Mouse (Mus musculus) liver, adult 2 months (tissue): Measurements from ENCODE around the gene Tfap4. TPM values are rescaled to one million over a fixed set of nuclear protein-coding genes. Genes with fewer than 3 reads are reported as not detected.
"Not testable (repeated sequence)": the region's sequence is repeated elsewhere in the genome, so short reads cannot be mapped to it uniquely, and the experiment has no call there.

Experiments used
- DNase-seq: peaks from one replicate; pipeline ENCODE4 v3.0.0-alpha.2; 2011; ENCODE audit warnings: low read depth, low spot score; ENCODE audit errors: extremely low read depth
- H3K27ac ChIP-seq: fragments of 200-500 bp; replicated peaks from 2 replicates; pipeline ENCODE4 v1.5.1; 2012; ENCODE audit warnings: low read depth, mild to moderate bottlenecking, control low read depth, inconsistent platforms, low read length; ENCODE audit not compliant: insufficient read depth
- H3K27me3 ChIP-seq: fragments of 200-500 bp; 2 replicates; pipeline ENCODE4 v1.6.1; 2012; ENCODE audit warnings: mild to moderate bottlenecking, moderate library complexity, low read length, inconsistent platforms; ENCODE audit not compliant: control insufficient read depth, insufficient read depth
- H3K36me3 ChIP-seq: fragments of 200-500 bp; 2 replicates; pipeline ENCODE4 v1.6.1; 2012; ENCODE audit warnings: low read length, inconsistent platforms; ENCODE audit not compliant: control insufficient read depth, insufficient read depth
- H3K4me1 ChIP-seq: fragments of 200-500 bp; 2 replicates; pipeline ENCODE4 v1.6.1; 2011; ENCODE audit warnings: low read length; ENCODE audit not compliant: control insufficient read depth, insufficient read depth
- H3K4me3 ChIP-seq: fragments of 200-500 bp; 2 replicates; pipeline ENCODE4 v1.5.1; 2011; ENCODE audit warnings: low read depth, mild to moderate bottlenecking, control low read depth, low read length, moderate library complexity; ENCODE audit not compliant: insufficient read depth
- H3K79me2 ChIP-seq: fragments of 200-500 bp; 2 replicates; pipeline ENCODE4 v1.6.1; 2012; ENCODE audit warnings: inconsistent platforms, mild to moderate bottlenecking, low read length, moderate library complexity; ENCODE audit not compliant: control insufficient read depth, insufficient read depth
- H3K9ac ChIP-seq: fragments of 200-500 bp; 2 replicates; pipeline ENCODE4 v1.6.1; 2012; ENCODE audit warnings: low read depth, mild to moderate bottlenecking, control low read depth, inconsistent platforms, low read length
- CTCF ChIP-seq: fragments of 200-500 bp; IDR thresholded peaks from 2 replicates; pipeline ENCODE4 v1.5.1; 2011; ENCODE audit warnings: low read depth, low read length, control low read depth
- POLR2A ChIP-seq: fragments of 200-500 bp; IDR thresholded peaks from 2 replicates; pipeline ENCODE4 v1.6.1; 2011; ENCODE audit warnings: low read length, control low read depth; ENCODE audit not compliant: insufficient read depth; ENCODE audit errors: extremely low read depth
- WGBS: fragments of 180-500 bp; shearing (Covaris S2); methylation state at CpG from one replicate; pipeline ENCODE4 v1.1.7; 2018; 5-methylcytosine and 5-hydroxymethylcytosine counted together
- polyA plus RNA-seq: library from polyadenylated mRNA; depleted of rRNA; stranded (reverse); fragments of >200 nt; gene quantifications from 2 replicates; pipeline ENCODE4 v1.2.3, GENCODE M21; 2012
- total RNA-seq: library from RNA; depleted of rRNA; stranded (reverse); fragments of >200 nt; gene quantifications from 2 replicates; pipeline ENCODE4 v1.2.3, GENCODE M21; 2014

Tfap4 gene
- total and polyA plus RNA-seq, 2 experiments, result 2.5 to 3.2 TPM

DNA sequence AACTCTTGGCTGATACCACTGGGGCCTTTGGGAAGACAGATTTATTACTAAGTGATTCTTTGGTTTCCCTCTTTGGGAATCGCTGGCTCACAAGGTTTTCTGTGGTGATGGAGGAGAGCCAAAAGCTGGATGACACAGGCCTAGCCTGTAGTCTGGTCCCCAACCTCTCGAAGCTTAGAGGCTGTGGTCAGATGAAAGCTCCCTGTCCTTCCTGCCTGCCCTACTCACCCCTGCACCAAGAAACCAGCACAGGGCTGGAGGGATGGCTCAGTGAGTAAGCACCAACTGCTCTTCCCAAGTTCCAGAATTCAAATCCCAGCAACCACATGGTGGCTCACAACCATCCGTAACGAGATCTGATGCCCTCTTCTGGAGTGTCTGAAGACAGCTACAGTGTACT, 20.1 kb downstream of the Tfap4 start:
- H3K27ac ChIP-seq, result no peak overlapping the region
- no peaks in the 10 kb centered on the region for H3K36me3 ChIP-seq
- H3K4me1 ChIP-seq, result peaks cover 2% of the 10 kb centered on the region; the same call in 1 of the 2 replicates
- TF ChIP-seq CTCF (no peak), POLR2A (no peak)
- WGBS, result 86% methylated on average over 4 of the region's 4 CpGs
- DNase-seq, result no peak
- H3K79me2 ChIP-seq, result no peaks in the 10 kb centered on the region
- no peaks in the 10 kb centered on the region for H3K27me3 ChIP-seq
- H3K9ac ChIP-seq, result no peak overlapping the region
- no peak overlapping the region for H3K4me3 ChIP-seq

DNA sequence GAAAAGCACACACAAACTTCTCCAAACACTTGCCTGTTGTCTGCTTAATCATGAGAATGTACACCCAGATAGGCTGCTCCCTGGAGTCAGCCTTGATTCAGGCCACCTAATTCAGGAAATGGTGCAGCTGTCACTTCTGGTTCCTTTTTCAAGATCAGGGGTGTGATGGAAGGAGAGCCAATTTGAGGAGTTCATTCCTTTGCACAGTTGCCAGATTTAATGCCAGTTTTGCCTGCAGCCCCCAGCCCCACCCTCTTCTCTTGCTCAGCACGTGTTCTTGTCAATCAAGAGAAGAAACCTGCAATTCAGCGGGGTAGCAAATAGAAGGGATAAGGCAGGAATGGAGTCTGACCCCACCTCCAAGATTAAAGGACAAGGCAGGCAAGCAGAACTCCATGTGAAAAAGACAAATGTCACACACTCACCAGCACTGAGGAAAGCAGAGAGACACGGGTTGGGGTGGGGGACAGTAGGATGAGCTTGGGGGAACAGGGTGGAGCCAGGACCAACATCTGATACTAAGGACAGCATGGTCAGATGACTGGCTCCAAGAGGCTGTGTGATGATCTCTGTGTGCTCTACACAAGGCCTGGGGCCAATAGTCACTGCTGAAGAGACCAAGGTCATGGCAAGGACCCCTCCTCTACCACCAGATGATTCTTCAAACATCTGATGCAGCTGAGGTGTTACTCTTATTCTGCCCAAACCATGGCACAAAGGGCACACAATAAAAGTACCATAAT, 21.9 kb downstream of the Tfap4 start:
- Histone ChIP-seq H3K79me2 (no peaks in the 10 kb centered on the region), H3K4me3 (no peak overlapping the region), H3K9ac (no peak overlapping the region), H3K27me3 (no peaks in the 10 kb centered on the region), H3K36me3 (no peaks in the 10 kb centered on the region), H3K4me1 (peaks cover 2% of the 10 kb centered on the region; the same call in 1 of the 2 replicates), H3K27ac (no peak overlapping the region)
- DNase-seq, result no peak
- TF ChIP-seq POLR2A (no peak), CTCF (no peak)
- 73% methylated on average over 3 of the region's 3 CpGs for WGBS

DNA sequence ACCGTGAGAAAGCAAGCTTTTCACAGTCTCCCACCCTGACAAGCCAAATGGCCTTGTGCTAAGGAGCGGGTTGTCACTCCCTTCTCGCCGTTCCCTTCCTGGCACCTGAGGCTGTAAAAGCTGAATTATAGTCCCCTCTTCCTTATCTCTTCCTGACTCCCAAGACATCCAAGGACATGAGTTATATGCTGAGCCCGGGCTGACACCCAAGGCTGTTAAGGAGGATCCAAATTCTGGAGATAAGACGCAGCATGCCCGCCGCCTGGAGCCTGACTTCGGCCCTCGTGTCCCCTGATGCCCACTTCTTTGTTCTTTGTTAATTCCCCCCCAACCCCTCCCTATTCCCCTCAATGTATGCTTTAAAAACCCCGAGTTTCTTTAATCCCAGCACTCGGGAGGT, 32.3 kb downstream of the Tfap4 start:
- not testable (repeated sequence) for H3K27ac ChIP-seq, H3K9ac ChIP-seq, H3K4me1 ChIP-seq, H3K79me2 ChIP-seq, H3K36me3 ChIP-seq, H3K4me3 ChIP-seq, H3K27me3 ChIP-seq, DNase-seq
- WGBS, result 91% methylated on average over 12 of the region's 12 CpGs

DNA sequence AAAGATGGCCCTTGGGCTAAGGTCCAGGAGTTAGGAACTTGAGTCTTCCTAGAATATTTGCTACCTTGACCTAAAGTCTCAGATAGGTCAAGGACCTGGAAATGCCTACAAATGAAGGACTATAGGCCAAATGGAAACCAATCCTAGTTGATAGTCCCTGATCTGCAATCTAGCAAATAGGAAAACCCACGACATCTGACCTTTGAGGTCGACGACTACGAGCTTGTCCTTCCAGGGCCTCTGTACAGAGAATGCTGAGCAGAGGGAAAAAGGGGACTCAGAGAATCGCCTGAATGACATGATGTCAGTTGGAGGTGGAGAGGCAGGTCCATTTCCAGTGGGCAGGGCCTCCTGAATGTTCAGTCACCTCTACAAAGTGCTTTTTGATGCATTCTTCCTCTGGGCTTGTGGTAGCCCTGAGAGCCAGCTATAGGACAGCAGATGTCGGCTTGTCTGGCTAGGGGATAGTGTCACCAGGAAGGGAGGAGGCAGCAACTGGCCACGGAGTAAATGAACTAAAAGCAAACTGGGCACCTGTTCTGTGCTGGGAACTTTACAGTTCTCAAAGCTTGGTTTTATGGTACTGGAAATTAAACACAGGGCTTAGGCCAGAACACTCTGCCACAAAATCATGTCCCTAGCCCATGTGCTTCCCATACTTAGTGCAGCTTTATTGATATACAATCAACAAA, 36.2 kb downstream of the Tfap4 start:
- Histone ChIP-seq H3K79me2 (no peaks in the 10 kb centered on the region), H3K9ac (no peak overlapping the region)
- TF ChIP-seq POLR2A (no peak), CTCF (no peak)

DNA sequence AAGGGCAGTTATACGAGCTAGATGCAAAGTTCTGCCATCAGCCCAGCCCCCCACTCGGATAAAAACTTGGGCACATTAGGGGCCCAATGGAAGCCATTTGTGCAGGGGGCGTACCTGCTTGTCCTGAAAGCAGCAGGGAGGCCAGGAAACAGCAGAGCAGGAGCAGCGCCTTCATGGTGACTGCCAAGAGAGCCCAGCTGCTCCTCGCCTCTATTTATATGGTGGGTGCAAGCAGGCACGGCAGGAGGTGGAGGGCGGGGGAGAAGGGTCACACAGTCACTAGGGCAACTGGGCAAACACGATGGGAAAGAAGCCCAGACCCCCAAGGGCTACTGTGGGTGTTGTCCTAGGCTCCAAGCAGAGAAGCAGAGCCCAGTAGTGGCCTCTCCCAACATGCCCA, 36.8 kb downstream of the Tfap4 start:
- Histone ChIP-seq H3K4me1 (no peaks in the 10 kb centered on the region), H3K36me3 (no peaks in the 10 kb centered on the region), H3K79me2 (no peaks in the 10 kb centered on the region), H3K27me3 (no peaks in the 10 kb centered on the region), H3K9ac (no peak overlapping the region), H3K4me3 (no peak overlapping the region), H3K27ac (no peak overlapping the region)
- TF ChIP-seq CTCF (no peak), POLR2A (no peak)
- WGBS, result 77% methylated on average over 8 of the region's 8 CpGs
- no peak for DNase-seq

More for the DNA sequence above, 36.2 kb downstream of the Tfap4 start:
- no peak overlapping the region for H3K27ac ChIP-seq
- H3K4me3 ChIP-seq, result no peak overlapping the region
- no peaks in the 10 kb centered on the region for H3K27me3 ChIP-seq
- 64% methylated on average over 7 of the region's 7 CpGs for WGBS
- DNase-seq, result no peak
- no peaks in the 10 kb centered on the region for H3K36me3 ChIP-seq
- H3K4me1 ChIP-seq, result no peaks in the 10 kb centered on the region

DNA sequence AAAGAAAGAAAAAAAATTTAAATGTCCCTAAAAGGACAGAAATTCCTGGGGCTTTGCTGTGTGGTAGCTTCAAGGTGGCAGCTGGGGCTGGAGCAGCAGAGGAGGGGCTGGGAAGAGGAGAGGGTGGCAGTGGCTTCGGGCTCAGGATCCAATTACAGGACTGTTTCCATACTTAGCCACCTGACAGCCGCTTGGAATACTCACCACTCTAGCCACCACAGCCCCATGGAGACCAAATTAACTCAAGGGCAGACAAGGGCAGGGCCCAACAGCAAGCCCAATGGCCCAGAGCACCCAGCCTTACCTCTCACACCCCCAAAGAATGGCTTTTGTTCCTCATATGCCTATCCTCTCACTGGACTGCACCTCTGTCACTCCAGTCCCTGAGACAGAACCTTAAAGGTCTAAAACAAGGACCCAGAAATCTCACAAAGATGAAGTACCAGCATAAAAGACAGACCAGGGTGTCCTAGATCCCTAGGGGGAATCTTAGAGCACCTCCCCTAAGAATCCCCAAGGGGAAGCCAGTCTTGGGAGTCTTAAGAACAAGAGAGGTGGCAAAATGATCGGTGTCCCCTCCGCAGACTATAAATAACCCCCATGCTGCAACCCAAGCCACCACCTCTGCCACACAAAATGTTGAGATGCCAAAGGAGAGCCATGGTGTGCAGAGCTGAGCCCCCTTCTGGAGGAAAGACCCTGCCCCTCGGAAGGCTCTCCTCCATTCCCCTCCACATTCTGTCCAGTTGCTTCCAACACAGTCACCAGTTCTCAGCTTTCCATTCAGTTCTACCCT, 37.7 kb downstream of the Tfap4 start:
- Histone ChIP-seq H3K27ac (no peak overlapping the region), H3K79me2 (no peaks in the 10 kb centered on the region), H3K27me3 (no peaks in the 10 kb centered on the region), H3K36me3 (no peaks in the 10 kb centered on the region), H3K9ac (no peak overlapping the region), H3K4me1 (peaks cover 2% of the 10 kb centered on the region; the same call in 1 of the 2 replicates), H3K4me3 (no peak overlapping the region)
- WGBS, result 89% methylated on average over 5 of the region's 5 CpGs
- no peak for DNase-seq
- no peak for TF ChIP-seq POLR2A
- no peak for TF ChIP-seq CTCF
